Mouse (Mus musculus): Measurements from ENCODE around the gene Ranbp17.

DNA sequence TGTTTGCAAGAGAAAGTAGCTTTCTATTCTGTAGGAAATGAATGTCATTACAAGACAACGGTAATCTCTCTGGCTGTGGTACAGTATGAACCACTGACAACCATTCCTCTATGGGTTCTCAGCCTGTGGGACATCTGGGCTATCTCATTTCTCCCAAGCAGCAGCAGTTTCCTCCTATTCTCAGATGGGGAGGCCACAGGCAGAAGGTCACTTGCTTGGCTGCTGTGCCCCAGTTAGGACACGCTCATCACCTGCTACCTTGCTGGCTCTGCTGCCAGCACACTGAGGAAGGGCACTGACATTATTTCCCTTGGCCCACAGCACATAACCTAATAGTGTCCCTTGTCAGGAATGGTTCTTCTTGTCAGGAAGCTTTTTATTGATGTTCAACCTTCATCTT lies 285.4 kb downstream of the Ranbp17 start:
- TF ChIP-seq POLR2A (IDR thresholded peaks at IDR 0.05; ENCODE audit: low read depth, low read length) (no peak), CTCF (IDR thresholded peaks at IDR 0.05; ENCODE audit: borderline replicate concordance, insufficient read depth, low read length) (no peak)
